Mouse (Mus musculus): ENCODE measurements around the gene AA986860.

The AA986860 gene

DNA sequence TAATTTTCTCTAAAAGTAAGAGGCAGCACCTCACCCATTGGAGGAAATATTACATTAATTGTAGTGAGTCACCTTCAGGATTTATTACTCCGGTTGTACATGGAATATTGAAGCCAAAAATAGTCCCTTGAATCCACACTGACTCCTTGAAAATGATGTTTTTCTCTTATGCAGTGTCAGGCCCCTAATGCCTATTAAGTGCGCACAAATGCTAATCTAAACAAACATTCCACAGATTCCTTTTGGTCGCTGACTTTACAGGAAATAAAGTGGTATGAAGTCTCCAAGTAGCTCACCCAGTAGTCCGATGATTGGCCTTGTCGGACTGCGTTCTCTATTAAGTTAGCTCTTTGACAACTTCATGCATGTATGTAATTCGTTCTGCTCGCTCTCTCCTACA is 3.1 kb downstream of the AA986860 start:
- no peak for DNase-seq (ENCODE audit: low spot score in 2 of 2)

DNA sequence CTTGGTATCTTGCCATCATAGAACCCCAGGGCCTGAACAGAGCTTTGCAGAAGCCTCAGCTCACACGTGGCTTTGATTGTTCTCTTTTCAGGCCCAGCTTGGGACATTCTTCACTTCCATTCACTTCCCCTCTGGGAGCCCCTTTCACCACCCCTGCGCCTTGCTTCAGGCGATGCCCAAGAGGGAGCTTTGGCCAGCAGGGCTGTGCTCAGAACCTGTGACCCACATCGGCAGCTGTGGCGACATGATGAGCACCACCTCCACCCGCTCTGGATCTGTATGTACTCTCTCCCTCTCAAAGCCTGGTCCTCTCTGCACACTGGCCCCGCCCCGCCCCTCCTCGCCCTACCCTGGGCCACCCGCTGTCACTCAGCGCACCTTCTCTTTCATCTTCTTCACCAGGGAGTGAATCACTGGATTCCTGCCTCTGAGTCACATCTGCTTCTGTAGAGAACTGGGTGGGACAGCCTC is 5.7 kb downstream of the AA986860 start:
- DNase-seq (ENCODE audit: low spot score in 2 of 2), result no peak

DNA sequence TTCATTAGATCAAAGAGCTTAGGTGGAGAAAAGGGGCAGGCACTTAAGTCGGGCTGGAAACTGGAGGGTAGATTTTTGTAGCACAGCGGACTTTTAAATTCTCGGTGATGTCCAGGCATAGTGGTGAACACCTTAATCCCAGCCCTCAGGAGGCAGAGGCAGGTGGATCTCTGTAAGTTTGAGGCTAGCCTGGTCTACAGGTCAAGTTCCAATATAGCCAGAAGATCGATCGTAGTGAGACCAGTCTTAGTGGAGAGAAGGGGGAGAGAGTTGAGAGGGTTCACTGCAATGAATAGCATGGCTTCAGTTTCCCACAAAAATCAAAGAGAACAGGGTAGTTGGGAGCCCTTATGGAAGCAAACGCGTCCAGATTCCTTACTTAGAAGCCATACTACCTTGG is 6.1 kb downstream of the AA986860 start:
- no peak for DNase-seq (ENCODE audit: low spot score in 2 of 2)

DNA sequence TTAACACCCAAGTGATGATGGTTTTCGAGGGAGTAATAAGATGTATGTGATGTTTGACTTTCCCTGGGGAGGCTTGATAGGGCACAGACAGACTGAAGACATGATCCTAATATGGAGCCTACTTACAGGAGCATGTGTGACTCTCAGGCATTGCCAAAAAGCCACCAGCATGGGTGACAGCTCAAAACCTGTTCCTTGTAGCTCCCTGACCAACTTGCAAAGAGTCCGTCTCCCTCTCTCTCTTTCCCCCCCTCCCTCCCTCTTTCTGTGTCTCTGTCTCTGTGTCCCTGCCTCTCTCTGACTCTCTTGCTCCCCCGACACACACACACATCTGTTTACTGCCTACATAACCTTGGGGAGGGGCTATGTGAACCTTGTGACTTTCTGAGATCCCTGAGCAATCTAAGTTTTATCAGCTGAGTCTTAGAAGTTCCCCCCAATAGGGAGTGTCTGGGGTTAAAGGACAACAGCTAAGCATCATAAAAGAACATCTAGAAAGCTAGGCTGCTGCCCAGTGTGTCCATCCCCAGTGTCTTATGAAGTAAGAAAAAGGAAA is 6.9 kb downstream of the AA986860 start:
- DNase-seq (ENCODE audit: low spot score in 2 of 2), result no peak

DNA sequence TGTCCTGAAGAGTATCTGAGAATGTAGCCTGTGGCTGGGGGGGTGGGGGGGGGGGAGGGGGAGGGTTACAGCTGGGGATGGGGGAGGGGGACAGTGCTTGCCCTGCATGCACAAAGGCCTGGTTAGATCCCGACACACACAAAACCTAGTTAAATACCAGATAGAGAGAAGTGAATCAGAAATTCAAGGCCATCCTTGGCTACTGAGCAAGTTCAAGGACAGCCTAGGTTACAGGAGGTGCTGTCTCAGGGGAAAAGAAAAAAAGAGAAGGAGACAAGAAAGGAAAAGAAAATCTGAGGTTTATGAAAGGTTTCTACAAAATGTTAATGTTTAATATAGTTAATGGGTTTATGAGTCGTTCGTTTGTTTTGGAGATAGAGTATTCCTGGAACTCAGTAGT is 7.9 kb downstream of the AA986860 start:
- DNase-seq (ENCODE audit: low spot score in 2 of 2), result no peak

DNA sequence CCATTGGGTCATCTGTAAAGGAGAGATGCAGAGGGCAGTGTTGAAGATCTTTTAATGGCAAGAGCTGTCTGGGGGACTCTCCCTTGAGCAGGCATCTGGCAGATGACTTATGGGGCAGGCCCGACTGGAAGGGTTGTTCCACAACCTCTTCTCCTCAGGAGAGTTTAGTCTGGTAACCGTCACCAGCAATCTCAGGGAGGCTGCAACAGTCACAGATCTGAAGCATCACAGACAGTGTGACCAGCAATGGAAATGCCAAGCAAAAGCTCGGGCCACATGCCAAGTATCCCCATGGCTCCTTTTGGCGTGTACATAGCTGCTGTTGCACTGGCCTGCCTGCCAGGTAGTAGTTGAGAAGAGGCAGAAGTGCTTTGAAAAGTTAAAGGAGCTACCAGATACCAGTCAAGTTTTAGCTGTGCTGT is 8.5 kb downstream of the AA986860 start:
- DNase-seq (ENCODE audit: low spot score in 2 of 2), result no peak

DNA sequence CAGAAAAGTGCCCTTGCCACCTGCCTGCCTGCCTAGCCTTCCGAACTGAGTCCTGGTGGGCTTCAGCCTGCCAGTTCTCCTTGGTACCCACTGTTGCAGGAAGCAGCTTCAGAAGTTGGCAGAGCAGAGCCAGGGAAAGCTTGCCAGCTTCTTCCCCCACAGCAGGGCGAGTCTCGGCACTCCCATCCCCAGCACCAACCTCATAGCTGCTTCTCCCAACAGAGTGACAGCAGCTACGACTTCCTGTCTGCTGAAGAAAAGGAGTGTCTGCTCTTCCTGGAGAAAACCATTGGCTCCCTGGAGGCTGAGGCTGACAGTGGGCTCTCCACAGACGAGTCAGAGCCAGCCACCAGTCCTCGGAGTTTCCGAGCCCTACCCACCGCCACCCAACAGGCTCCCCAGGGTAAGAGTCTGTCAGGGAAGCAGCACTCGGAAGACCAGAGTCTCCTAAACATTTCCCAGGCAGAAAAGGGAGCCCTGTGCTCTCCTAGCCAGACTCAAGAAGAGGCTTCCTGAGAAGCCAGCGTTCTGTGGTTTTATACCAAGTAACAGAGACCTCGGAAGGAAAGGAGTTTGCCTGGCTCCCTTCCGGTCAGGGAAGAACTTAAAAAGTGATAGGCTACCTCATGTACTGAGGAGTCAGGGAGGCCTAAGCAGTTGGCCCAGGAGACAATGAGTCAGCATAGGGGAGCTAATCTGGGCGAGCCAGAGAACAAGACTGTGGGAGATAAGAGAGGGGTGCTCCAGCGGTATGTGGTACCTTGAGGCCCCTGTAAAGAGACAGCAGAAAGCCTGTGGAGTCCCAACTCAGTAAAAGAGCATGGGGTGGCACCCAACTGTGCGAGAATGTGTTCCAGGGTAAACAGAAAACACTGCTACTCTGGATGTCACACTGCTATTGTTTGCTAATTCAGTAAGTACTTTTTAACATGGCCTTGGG is 9.3 kb downstream of the AA986860 start:
- DNase-seq (ENCODE audit: low spot score in 2 of 2), result no peak

DNA sequence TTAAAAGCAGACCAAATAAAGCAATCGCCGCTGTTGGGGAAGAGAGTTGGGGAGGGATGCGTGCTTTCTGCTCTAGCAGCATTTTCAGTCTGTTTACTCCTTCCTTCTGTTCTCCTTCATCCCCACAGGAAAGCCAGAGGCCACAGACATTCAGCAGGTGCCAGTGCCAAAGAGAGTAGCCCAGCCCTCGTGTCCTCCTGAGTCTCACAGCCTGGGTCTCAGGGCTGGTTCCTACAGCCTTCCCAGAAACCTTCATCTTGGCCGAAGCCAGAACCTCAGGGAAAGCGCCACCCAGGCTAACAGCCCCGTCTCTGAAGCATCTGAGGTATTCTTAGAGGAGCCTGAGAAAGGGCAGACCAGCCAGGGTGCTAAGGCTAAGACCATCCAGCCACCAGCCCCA is 10.4 kb downstream of the AA986860 start:
- DNase-seq (ENCODE audit: low spot score in 2 of 2), result no peak

DNA sequence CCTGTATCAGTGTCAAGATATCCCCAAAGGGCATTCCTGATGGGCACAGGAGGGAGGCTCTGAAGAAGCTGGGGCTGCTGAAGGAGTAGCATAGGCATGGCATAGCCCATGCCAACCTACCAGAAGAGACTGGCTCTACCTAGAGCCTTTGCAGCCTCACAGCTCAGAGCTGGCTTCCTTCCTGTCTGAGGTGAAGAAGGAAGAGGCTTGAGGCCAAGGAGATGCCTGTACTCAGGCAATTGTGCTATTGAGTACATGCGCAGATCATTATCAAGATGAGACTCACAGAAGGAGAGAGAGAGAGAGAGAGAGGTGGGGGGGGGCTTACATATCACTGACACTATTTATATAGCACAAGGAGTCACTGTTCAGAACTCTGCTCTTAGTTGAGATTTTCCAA is 12.0 kb downstream of the AA986860 start:
- DNase-seq (ENCODE audit: low spot score in 2 of 2), result no peak

DNA sequence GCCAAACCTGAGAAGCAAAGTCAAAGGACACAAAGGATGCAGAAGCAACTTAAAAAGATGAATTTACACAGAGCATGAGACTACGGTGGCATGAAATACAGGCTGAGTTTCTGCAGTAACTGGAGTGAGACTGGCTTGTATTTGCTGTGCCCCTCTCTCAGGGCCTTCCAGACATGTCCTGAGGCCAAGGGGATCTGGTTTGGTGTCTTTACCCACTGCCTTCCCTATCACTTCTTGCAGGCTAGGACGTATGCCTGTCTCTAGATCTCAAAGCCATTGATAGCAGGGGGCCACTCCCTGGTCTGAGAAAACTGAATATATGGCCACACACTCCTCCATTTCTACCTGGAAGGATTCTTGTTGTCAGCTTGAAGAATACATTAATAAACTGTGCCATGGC is 12.4 kb downstream of the AA986860 start:
- DNase-seq (ENCODE audit: low spot score in 2 of 2), result no peak

DNA sequence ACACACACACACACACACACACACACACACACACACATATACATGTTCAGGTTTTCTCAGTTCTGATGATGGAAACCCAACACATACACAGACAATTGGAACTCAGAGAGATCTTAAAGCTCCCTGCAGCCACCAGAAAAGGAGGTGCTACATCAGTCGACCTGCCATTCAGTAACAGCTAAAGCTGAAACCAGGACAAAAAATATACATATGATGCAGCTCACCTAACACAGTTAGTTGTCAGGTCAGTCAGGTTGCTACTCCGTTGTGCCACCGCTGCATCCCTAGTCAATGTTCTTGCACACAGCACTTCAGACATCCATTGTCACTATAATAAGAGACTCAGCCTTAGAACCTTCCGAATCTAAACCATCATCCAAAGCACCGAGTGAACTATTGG is 13.2 kb downstream of the AA986860 start:
- no peak for DNase-seq (ENCODE audit: low spot score in 2 of 2)

DNA sequence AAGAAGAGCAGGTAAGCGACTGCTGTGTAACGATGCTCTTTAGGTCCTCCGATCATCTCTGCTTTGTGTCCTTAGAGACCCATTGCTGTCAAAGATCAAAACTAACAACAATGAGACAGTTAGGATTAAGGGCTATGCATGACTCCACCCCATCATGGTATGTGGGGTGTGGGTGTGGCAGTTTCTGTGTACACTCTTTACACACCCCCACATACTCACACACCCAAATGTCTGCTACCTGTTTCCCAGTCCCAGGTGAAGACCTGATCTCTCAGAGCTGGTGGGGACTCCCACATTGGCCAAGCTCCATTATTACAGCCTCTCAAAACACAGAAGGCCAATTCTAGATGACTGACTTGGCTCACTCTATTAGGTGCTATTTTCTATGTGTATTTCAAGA is 13.8 kb downstream of the AA986860 start:
- DNase-seq (ENCODE audit: low spot score in 2 of 2), result no peak

DNA sequence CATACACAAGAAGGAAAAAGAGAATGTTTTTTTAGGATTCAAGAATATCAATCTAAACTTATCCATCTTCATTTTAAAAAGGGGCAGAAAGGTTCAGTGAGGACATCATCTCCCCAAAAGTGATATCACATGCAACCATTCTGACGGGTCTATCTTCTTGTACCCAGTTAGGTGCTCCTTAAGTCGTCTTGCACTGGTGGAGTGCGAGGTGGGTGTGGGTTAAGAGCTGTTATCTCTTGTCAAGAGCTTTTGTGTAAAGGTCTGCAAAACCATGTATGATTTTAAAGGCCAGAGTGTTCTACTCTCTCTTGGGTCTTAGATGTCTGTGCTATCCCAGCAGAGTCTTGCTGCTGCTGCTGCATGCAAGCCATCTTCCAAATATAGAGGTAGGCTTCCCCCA is 15.0 kb downstream of the AA986860 start:
- no peak for DNase-seq (ENCODE audit: low spot score in 2 of 2)

DNA sequence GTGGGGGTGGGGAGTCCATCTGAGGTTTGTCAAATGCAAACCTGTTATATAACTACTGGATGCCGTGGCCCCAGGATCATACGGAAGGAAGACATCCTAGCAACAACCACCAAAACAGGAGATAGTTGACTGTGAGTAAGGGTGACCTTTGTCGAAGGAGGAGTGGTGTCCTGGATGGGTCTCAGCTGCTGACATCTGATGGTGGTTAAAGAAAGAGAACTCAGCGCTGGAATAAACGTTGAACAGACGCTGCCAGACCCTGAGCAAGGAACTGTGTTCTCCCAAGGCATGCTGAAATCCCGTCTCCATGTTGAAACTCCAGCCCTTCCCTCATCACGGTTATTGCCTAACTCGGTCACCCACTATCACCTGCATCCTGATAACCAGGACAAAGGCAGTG is 27.9 kb downstream of the AA986860 start:
- DNase-seq (ENCODE audit: low spot score in 2 of 2), result no peak

DNA sequence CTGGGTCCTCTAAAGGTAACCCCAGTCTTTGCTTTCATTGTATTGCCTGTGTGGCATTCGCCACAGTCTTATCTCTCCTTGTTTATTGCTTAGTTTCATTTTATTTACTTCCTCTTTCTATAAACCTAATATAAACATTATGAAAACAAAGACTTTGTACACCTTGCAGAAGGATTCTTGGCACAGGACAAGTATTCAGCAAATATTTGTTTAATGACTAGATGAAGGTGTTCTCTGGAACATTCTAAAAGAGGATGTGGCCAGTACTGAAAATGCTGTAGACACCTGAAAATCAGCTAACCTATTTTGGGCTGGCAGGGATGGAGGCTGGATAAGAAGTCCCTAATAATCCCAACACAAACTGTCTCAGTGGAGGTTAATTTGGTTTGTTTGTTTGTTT is 29.8 kb downstream of the AA986860 start:
- DNase-seq (ENCODE audit: low spot score in 2 of 2), result no peak

DNA sequence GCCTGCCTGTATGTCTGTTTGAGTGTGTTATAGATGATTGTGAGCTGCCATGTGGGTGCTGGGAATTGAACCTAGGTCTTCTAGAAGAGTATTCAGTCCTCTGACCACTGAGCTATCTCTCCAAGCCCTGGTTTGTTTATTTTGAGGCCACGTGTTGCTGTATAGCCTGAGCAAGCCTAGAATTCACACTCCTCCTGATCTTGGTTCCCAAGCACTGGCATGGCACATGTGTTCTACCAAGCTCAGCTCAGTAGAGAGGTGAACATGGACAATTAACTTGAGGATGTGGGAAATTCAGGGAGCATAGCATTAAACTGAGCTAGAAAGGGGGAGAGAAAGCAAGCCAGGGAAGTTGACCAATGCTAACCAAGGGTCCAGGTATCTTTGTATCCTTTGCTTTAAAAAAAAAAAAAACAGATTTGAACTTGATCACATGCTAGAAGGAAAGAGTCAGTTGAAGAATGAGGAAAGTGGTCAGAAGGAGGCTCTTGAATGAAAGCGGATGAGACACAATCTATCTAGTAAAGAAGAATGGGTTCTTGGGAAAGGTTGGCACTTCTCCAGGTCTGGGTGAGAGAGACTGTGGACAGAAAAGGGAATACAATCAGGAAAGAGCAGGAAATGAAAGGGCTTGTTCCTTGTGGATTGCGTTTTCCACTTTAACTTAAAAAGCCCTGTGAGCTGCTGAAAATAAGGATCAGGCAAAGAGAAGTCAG is 30.4 kb downstream of the AA986860 start:
- no peak for DNase-seq (ENCODE audit: low spot score in 2 of 2)

DNA sequence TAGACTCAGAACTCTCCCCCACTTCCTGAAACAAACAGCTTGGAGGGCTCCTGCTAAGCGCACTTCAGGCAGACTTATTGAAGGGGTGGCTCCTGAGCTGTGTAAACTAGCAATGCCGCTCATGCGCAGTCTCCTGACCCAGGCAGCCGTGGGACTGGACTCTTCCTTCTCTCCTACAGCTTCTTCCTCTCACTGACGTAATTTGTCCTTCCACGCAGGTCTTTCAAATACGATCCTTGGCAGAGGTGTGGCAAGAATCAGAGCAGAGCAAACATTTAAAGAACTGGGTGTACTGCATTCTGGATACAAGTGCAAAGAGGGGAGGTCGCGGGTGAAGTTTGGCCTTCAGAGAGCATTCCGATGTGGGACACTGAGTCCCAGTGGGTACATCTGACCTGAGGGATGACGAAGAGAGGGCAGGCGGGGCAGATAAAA is 32.3 kb downstream of the AA986860 start:
- no peak for DNase-seq (ENCODE audit: low spot score in 2 of 2)

DNA sequence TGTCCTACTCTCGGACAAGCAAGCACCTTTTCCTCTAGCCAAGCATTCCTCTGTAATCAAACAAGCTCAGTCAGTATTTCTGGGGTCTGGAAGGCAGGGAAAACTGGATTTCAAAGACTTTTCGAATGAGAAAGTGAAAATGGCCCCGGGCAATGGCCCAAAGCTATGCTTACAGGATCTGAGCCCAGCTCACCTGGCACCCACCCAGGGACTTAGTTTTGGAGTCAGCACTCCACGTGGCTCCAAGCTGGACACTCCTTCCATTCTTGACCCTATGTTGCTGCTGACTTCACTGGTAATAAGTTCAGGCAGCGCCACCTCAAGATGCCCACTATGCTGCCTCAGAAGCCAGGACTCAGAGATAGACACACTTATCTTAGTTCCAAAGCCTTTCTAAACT is 35.3 kb downstream of the AA986860 start:
- no peak for DNase-seq (ENCODE audit: low spot score in 2 of 2)

DNA sequence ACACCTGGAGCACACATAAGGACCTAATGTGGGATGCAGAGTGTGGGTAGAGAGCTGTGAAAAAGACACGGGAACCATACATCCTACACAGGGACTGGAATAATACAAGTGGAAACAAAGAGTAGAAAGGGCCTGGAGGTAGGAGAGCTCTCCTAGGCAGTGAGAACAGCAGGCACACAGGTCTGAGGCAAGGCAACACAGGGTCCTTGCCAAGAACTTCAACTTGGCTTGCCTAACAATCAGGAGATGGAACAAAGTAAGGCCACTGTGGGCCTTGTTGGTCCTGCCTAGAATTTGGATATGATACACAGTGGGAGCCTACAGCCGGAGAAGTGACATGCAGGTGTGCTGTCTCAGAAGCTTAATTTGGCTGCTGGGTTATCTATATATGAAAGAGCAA is 38.1 kb downstream of the AA986860 start:
- no peak for DNase-seq (ENCODE audit: low spot score in 2 of 2)

DNA sequence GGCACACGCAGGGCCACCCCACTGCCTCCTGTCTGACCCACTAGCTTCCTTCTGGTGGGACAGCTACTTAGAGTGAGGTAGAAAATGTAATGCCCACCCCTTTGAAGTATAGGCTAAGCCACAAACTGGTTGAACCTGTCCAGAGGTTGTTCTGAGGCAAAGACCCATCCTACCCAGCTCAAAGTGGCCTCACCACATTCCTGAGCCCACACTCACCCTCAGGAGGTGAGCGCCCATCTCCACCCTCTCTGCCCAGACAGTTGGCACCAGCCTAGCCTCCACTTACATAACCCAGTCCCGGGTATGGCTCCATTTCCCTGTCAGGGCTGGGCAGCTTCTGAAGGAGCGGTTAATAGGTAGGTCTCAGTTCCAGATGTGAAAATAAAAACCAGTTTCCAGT is 38.7 kb downstream of the AA986860 start:
- no peak for DNase-seq (ENCODE audit: low spot score in 2 of 2)

DNA sequence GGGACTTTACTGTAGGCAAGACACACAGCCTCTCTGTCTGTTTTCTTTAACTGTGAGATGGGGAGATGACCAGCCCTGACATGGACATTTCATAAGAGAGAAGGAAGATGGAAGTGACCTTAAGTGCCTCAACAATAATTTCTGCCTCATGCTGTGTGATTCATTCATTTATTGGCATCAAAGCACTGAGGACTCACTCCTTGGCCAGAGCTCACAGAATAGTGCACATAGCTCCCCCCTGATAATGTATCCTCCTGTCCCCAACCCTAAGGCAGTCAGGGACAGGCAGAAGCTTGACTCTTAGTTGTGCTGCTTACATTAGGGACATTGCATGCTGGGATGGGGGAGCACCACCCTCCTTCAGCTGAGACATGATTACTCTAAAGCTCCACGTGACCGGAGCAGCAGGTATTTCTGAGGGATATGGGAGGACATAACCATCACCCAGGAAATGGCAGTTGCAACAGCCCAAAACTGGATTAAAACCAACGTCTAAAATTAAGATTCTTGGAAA is 39.3 kb downstream of the AA986860 start:
- no peak for DNase-seq (ENCODE audit: low spot score in 2 of 2)

DNA sequence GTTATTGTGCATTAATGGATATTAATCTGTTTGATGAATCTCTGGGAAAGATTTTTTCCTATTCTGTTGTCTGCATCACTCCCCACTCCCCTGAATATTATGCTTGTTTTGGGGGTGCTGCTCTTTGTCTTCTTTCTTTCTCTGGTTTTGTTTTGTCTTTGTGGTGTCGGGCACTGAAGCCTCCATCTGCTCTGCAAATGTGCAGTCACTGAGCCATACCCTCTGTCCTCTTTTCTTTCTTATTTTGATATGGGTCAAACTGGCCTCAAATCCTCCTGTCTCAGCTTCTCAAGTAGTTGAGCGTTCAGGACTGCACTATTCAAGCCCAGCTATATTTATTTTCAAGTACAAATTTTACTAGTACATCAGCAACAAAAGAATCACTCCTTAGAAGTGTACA is 43.5 kb downstream of the AA986860 start:
- no peak for DNase-seq (ENCODE audit: low spot score in 2 of 2)
